Mouse (Mus musculus) stomach, embryonic 14.5 days (tissue): ENCODE data around the gene Desi2. TPM values are rescaled to one million over a fixed set of nuclear protein-coding genes. Genes with fewer than 3 reads are reported as not detected.
"Not testable (repeated sequence)": the region's sequence is repeated elsewhere in the genome, so short reads cannot be mapped to it uniquely, and the experiment has no call there.

ENCODE experiments used
- ATAC-seq: fragments of 200-750 bp; cut with Nextera tagmentation; 2 replicates; pipeline ENCODE4 v1.8.0; 2017; ENCODE audit warnings: low read depth, moderate TSS enrichment; ENCODE audit not compliant: insufficient number of reproducible peaks, insufficient read depth, low FRiP score
- H3K27ac ChIP-seq: fragments of 300-500 bp; sonication (generic); 2 replicates; pipeline ENCODE4 v1.5.1; 2014; ENCODE audit warnings: mild to moderate bottlenecking, low read length, moderate library complexity, mixed read lengths
- H3K27me3 ChIP-seq: fragments of 300-500 bp; sonication (generic); 2 replicates; pipeline ENCODE4 v1.6.1; 2014; ENCODE audit warnings: low read length, control low read depth, mixed read lengths; ENCODE audit not compliant: control insufficient read depth, insufficient read depth
- H3K36me3 ChIP-seq: fragments of 300-500 bp; sonication (generic); 2 replicates; pipeline ENCODE4 v1.6.1; 2014; ENCODE audit warnings: mild to moderate bottlenecking, control low read depth, low read length, moderate library complexity, mixed read lengths; ENCODE audit not compliant: control insufficient read depth, insufficient read depth
- H3K4me1 ChIP-seq: fragments of 300-500 bp; sonication (generic); 2 replicates; pipeline ENCODE4 v1.6.1; 2014; ENCODE audit warnings: low read length, control low read depth, mixed read lengths; ENCODE audit not compliant: control insufficient read depth, insufficient read depth
- H3K4me2 ChIP-seq: fragments of 300-500 bp; sonication (generic); replicated peaks from 2 replicates; pipeline ENCODE4 v1.6.1; 2014; ENCODE audit warnings: low read depth, low read length, control low read depth
- H3K4me3 ChIP-seq: fragments of 300-500 bp; sonication (generic); 2 replicates; pipeline ENCODE4 v1.5.1; 2014; ENCODE audit warnings: low read depth, low read length, control low read depth
- H3K9ac ChIP-seq: fragments of 300-500 bp; sonication (generic); replicated peaks from 2 replicates; pipeline ENCODE4 v1.6.1; 2014; ENCODE audit warnings: low read depth, mild to moderate bottlenecking, control low read depth, low read length, moderate library complexity, mixed read lengths
- H3K9me3 ChIP-seq: fragments of 300-500 bp; sonication (generic); 2 replicates; pipeline ENCODE4 v1.6.1; 2016; ENCODE audit warnings: low read depth, low read length, control low read depth; ENCODE audit not compliant: control insufficient read depth
- WGBS: fragments of 180-500 bp; shearing (Covaris S2); extraction: QIAGEN DNeasy Blood & Tissue Kit; methylation state at CpG from one replicate; pipeline ENCODE4 v1.1.7; 2014; 5-methylcytosine and 5-hydroxymethylcytosine counted together
- polyA plus RNA-seq: library from polyadenylated mRNA; unstranded; fragments of >200 nt; fragmentation: Nextera tagmentation; extraction: Ambion mirVana; gene quantifications from 2 replicates; pipeline ENCODE4 v1.2.1, GENCODE M21; 2014

Desi2 gene
- polyA plus RNA-seq, 1 experiment from 2014 or later = 29.3 TPM

DNA sequence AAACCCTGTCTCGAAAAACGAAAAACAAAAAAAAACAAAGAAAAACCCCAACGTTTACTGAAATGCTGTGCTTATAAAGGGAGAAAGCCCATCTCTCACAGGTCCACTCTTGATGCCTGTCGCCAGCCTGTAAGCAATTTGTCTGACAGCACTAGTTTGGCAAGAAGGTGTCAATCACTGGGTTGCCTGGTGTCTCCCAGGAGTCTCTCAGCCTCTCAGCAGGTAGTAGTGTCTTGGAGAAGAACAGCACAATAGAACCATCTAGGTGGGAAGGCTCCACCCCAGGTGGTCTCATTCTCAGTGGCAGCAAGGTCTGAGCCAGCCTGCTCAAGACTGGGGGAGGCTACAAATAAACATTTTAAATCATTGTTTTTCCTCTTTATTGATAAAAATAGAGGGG, 20.6 kb downstream of the Desi2 start:
- 87% methylated on average over 4 of the region's 4 CpGs for WGBS
- not testable (repeated sequence) for H3K9ac ChIP-seq

GRCm38 (mm10) chr1:178209966-178210365, 22.7 kb downstream of the Desi2 start:
- Histone ChIP-seq H3K4me3 (no peak overlapping the region), H3K4me1 (no peaks in the 10 kb centered on the region), H3K4me2 (no peak overlapping the region), H3K27ac (no peak overlapping the region), H3K9me3 (no peaks in the 10 kb centered on the region), H3K27me3 (no peaks in the 10 kb centered on the region), H3K36me3 (no peaks in the 10 kb centered on the region), H3K9ac (no peak overlapping the region)
- ATAC-seq = no peak

More for the DNA sequence above, 20.6 kb downstream of the Desi2 start:
- not testable (repeated sequence) for H3K36me3 ChIP-seq, H3K4me2 ChIP-seq, H3K9me3 ChIP-seq, ATAC-seq, H3K4me3 ChIP-seq, H3K4me1 ChIP-seq, H3K27me3 ChIP-seq, H3K27ac ChIP-seq

- no peak overlapping the region for H3K27ac ChIP-seq
- H3K4me2 ChIP-seq = no peak overlapping the region
- no peak overlapping the region for H3K4me3 ChIP-seq
- H3K9me3 ChIP-seq = no peaks in the 10 kb centered on the region
- peaks cover 5% of the 10 kb centered on the region; the same call in 1 of the 2 replicates for H3K4me1 ChIP-seq
- H3K36me3 ChIP-seq = no peaks in the 10 kb centered on the region
- H3K9ac ChIP-seq = no peak overlapping the region
- H3K27me3 ChIP-seq = no peaks in the 10 kb centered on the region
- ATAC-seq = no peak
Measured at GRCm38 (mm10) chr1:178217157-178217556, 29.9 kb downstream of the Desi2 start.

- ATAC-seq = no peak
- H3K27ac ChIP-seq = no peak overlapping the region; the same call in 1 of the 2 replicates
Measured at GRCm38 (mm10) chr1:178218305-178218704, 31.1 kb downstream of the Desi2 start.

DNA sequence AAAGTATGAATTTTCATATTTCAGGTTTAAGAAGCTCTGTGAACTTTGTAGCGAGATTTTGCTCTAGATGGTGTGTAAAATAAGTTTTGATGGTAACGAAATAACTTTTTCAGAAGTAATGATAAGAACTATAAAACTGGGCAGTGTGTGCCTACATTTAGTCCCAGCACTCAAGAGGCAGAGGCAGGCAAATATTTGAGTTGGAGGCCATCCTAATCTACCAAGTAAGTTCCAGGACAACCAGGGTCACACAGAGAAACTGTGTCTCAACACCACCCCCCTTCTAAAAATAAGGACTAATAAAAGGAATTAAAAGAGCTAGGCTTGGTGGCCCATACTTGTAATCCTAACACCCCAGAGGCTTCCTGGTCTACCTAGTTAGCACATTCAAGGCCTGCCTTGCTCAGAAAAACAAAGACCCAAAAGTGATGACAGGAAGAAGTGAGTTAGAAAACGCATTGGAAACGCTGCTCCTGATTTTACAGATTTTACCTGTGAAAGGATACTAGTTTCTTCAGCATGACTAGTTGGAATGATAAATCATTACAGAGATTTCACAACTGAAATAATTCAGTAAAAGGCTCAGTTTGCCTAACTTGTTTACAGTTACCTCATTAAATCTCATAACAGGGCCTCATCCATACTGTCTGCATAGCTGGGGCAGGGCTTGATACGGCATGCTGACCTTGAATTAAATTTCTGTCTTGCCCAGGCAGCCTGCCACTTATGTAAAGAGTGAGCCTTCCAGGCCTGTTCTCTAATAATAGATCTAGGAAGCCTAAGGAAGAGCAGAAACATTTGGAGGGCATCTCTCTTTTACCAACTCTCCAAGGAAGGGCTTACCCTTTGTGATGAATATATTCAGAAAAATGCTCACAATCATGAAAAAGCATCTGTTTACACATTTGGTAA, 32.2 kb downstream of the Desi2 start:
- WGBS = 68% methylated on average over 5 of the region's 5 CpGs
- Histone ChIP-seq H3K36me3 (no peaks in the 10 kb centered on the region), H3K4me3 (no peak overlapping the region), H3K27ac (peak overlapping the region; percentile 27; the same call in 1 of the 2 replicates), H3K4me2 (no peak overlapping the region), H3K9ac (no peak overlapping the region), H3K4me1 (peaks cover 5% of the 10 kb centered on the region; the same call in 1 of the 2 replicates), H3K27me3 (no peaks in the 10 kb centered on the region), H3K9me3 (no peaks in the 10 kb centered on the region)
- no peak for ATAC-seq

More at GRCm38 (mm10) chr1:178218305-178218704, 31.1 kb downstream of the Desi2 start:
- no peaks in the 10 kb centered on the region for H3K27me3 ChIP-seq
- no peak overlapping the region for H3K4me2 ChIP-seq
- no peaks in the 10 kb centered on the region for H3K36me3 ChIP-seq
- H3K9me3 ChIP-seq = no peaks in the 10 kb centered on the region
- H3K4me3 ChIP-seq = no peak overlapping the region
- H3K4me1 ChIP-seq = peaks cover 5% of the 10 kb centered on the region; the same call in 1 of the 2 replicates
- H3K9ac ChIP-seq = no peak overlapping the region

- not testable (repeated sequence) for H3K4me2 ChIP-seq, H3K4me3 ChIP-seq, H3K36me3 ChIP-seq, H3K9ac ChIP-seq, ATAC-seq, H3K4me1 ChIP-seq, H3K27me3 ChIP-seq, H3K27ac ChIP-seq
- 95% methylated on average over 4 of the region's 4 CpGs for WGBS
- peaks cover 25% of the 10 kb centered on the region; the same call in 1 of the 2 replicates for H3K9me3 ChIP-seq
Measured at GRCm38 (mm10) chr1:178228888-178229287, 41.7 kb downstream of the Desi2 start.

DNA sequence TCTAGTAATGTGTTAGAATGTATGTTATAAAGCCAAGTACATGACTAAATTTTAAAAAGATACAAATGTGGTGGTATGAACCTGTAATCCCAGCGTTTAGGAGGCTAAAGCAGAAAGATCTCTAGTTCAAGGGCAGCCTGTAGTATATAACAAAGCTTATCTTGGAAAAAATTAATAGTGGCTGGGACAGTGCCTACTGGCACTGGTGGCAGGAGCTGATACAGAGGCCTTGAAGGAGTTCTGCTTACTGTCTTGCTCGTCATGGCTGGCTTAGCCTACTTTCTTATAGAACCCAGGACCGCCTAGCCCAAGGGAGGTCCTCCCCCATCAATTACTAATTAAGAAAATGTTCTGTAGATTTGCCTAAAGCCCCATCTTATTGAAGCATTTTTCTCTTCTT, 46.9 kb downstream of the Desi2 start:
- Histone ChIP-seq H3K9me3 (peaks cover under 1% of the 10 kb centered on the region; the same call in 1 of the 2 replicates), H3K4me1 (0 out of 2 replicates have a peak, but pooled peaks cover 2% of the 10 kb centered on the region), H3K9ac (no peak overlapping the region), H3K36me3 (no peaks in the 10 kb centered on the region), H3K27me3 (no peaks in the 10 kb centered on the region), H3K4me2 (no peak overlapping the region), H3K4me3 (no peak overlapping the region), H3K27ac (no peak overlapping the region)
- no peak for ATAC-seq
- whole genome bisulfite sequencing = 81% methylated on average over 3 of the region's 3 CpGs

DNA sequence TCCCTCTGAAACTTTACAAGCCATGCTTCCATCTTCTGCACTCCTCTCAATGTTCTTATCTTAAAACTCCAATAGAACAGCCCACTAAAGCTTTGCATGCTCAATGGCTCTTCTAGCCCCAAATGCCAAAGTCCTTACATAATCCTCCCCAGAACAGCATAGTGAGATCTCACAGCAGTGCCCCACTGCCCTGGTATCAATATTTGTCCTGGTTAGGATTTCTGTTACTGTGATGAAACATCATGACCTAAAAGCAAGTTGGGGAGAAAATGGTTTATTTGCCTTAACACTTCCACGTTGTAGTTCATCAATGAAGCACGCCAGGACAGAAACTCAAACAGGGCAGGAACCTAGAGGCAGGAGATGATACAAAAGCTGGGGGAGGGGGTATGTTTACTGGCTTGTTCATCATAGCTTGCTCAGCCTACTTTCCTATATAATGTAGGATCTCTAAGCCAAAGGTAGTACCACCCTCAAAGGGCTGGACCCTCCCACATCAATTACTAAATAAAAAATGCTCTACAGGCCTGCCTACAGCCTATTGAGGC, 48.8 kb downstream of the Desi2 start:
- H3K36me3 ChIP-seq = no peaks in the 10 kb centered on the region
- H3K27ac ChIP-seq = no peak overlapping the region
- no peak overlapping the region for H3K9ac ChIP-seq
- H3K9me3 ChIP-seq = no peaks in the 10 kb centered on the region
- H3K4me2 ChIP-seq = no peak overlapping the region
- H3K4me3 ChIP-seq = no peak overlapping the region
- 56% methylated on average over 2 of the region's 2 CpGs for WGBS
- no peak for ATAC-seq
- H3K4me1 ChIP-seq = 0 out of 2 replicates have a peak, but pooled peaks cover 2% of the 10 kb centered on the region
- no peaks in the 10 kb centered on the region for H3K27me3 ChIP-seq
